Mouse (Mus musculus) liver, embryonic 11.5 days (tissue): ENCODE data around the gene Gngt2. TPM values are rescaled to one million over a fixed set of nuclear protein-coding genes. Genes with fewer than 3 reads are reported as not detected.

ENCODE experiments used
- ATAC-seq: fragments of 200-750 bp; cut with Nextera tagmentation; replicated peaks from 2 replicates; pipeline ENCODE4 v1.8.0; 2017; ENCODE audit warnings: moderate number of reproducible peaks, mild to moderate bottlenecking, moderate TSS enrichment, moderate library complexity; ENCODE audit not compliant: low FRiP score
- DNase-seq: peaks from one replicate; pipeline ENCODE4 v3.0.0-alpha.2; 2017; ENCODE audit warnings: low spot score
- H3K27ac ChIP-seq: fragments of 300-500 bp; sonication (generic); 2 replicates; pipeline ENCODE4 v1.5.1; 2014; ENCODE audit warnings: mild to moderate bottlenecking, low read depth, low read length, control low read depth
- H3K27me3 ChIP-seq: fragments of 300-500 bp; sonication (generic); replicated peaks from 2 replicates; pipeline ENCODE4 v1.6.1; 2014; ENCODE audit warnings: low read length, mixed read lengths; ENCODE audit not compliant: control insufficient read depth, insufficient read depth
- H3K36me3 ChIP-seq: fragments of 300-500 bp; sonication (generic); 2 replicates; pipeline ENCODE4 v1.6.1; 2014; ENCODE audit warnings: mild to moderate bottlenecking, low read length, moderate library complexity, mixed read lengths; ENCODE audit not compliant: control insufficient read depth, insufficient read depth
- H3K4me1 ChIP-seq: fragments of 300-500 bp; sonication (generic); replicated peaks from 2 replicates; pipeline ENCODE4 v1.6.1; 2014; ENCODE audit warnings: low read length, mixed read lengths; ENCODE audit not compliant: control insufficient read depth, insufficient read depth
- H3K4me2 ChIP-seq: fragments of 300-500 bp; sonication (generic); 2 replicates; pipeline ENCODE4 v1.6.1; 2014; ENCODE audit warnings: mild to moderate bottlenecking, control low read depth, moderate library complexity
- H3K4me3 ChIP-seq: fragments of 300-500 bp; sonication (generic); 2 replicates; pipeline ENCODE4 v1.5.1; 2014; ENCODE audit warnings: low read depth, low read length, control low read depth
- H3K9ac ChIP-seq: fragments of 300-500 bp; sonication (generic); 2 replicates; pipeline ENCODE4 v1.6.1; 2014; ENCODE audit warnings: low read depth, low read length, control low read depth
- H3K9me3 ChIP-seq: fragments of 300-500 bp; sonication (generic); 2 replicates; pipeline ENCODE4 v1.6.1; 2016; ENCODE audit warnings: low read length, inconsistent platforms, mixed read lengths; ENCODE audit not compliant: control insufficient read depth
- WGBS: fragments of 180-500 bp; shearing (Covaris S2); extraction: QIAGEN DNeasy Blood & Tissue Kit; methylation state at CpG from one replicate; pipeline ENCODE4 v1.1.7; 2014; 5-methylcytosine and 5-hydroxymethylcytosine counted together
- polyA plus RNA-seq: library from polyadenylated mRNA; unstranded; fragments of >200 nt; fragmentation: Nextera tagmentation; extraction: Ambion mirVana; gene quantifications from 2 replicates; pipeline ENCODE4 v1.2.1, GENCODE M21; 2014

Gene Gngt2
- polyA plus RNA-seq, 1 experiment from 2014 or later, result 19.5 TPM

- ATAC-seq (no peak), DNase-seq (no peak)
- Histone ChIP-seq H3K27ac (no peak overlapping the region), H3K9me3 (no peaks in the 10 kb centered on the region), H3K4me1 (peaks cover 13% of the 10 kb centered on the region), H3K36me3 (no peaks in the 10 kb centered on the region), H3K27me3 (peaks cover 13% of the 10 kb centered on the region), H3K4me2 (no peak overlapping the region), H3K9ac (no peak overlapping the region), H3K4me3 (no peak overlapping the region)
- 85% methylated on average over 3 of the region's 3 CpGs for WGBS
Observed at GRCm38 (mm10) chr11:95821511-95821910, 15.5 kb upstream of the Gngt2 start.

DNA sequence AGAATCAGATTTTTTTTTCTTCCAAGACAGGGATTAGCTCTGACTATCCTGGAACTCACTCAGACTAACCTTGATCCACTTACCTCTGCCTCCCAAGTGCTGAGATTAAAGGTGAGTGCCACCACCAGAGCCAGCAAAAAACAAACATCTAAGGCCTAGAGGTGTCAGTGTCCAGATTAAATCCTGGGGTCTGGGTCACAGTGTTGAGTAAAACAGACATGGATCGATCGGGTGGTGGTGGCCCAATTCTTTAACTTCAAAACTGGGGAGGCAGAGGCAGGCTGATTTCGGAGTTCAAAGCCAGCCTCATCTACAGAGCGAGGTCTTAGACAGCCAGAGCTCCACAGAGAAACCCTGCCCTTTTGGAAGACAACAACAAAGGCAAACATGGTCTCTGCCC lies 14.6 kb upstream of the Gngt2 start:
- Histone ChIP-seq H3K4me3 (no peak overlapping the region), H3K4me2 (no peak overlapping the region), H3K4me1 (peaks cover 20% of the 10 kb centered on the region), H3K36me3 (no peaks in the 10 kb centered on the region), H3K9ac (no peak overlapping the region), H3K27ac (no peak overlapping the region), H3K27me3 (peaks cover 13% of the 10 kb centered on the region), H3K9me3 (no peaks in the 10 kb centered on the region)
- DNase-seq (no peak), ATAC-seq (no peak)
- WGBS, result 92% methylated on average over 4 of the region's 4 CpGs

DNA sequence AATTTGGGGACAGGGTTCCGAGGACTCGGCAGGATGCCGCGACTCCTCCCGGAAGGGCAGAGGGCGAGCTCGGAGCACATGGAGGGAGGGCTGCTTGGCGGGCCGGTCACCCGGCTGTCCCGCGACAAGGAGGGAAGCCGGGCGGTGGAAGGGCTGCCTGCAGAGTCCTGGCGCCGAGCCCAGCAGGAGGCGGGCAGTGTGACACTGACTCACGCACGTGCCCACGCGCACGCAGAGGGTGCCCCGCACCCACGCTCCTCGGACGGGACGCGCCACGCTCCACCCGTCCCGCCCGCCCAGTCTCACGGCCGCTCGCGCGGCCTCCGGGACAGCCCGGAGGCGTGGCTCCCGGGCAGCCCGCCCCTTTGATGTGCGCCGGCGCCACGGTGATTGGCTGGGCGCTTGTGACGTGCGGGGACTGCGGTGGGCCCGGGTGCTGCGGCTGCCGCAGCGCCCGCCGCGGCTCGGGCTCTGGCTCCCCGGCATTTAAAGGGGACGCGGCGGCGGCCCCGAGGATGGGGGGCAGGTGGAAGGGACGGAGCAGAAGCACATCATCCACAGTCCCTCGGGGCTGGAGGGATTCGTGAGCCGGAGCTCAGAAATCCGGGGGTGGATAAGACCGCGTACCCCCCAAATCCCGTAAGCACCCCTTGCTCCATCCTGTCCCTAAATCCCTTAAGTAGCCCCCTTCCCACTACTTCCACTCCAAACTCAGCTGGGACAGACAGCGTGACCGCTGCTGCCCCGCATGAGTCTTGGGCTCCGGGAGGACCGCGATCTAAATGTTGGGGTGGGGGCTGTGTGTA lies 12.7 kb upstream of the Gngt2 start, which contains the start of gene Phospho1:
Gene Phospho1, plus strand, starts transcription at position 429 of the 806 bp plus-strand sequence.
- WGBS, result under 1% methylated on average over 78 of the region's 78 CpGs
- Histone ChIP-seq H3K9me3 (no peaks in the 10 kb centered on the region), H3K4me3 (peak within 1 kb of the TSS; percentile 64), H3K9ac (peak within 1 kb of the TSS; percentile 84), H3K27ac (peak within 1 kb of the TSS; percentile 71), H3K27me3 (peaks cover 21% of the 10 kb centered on the region), H3K4me1 (peaks cover 23% of the 10 kb centered on the region), H3K36me3 (no peaks in the 10 kb centered on the region), H3K4me2 (peak within 1 kb of the TSS; percentile 99)
- DNase-seq (peak; percentile 88), ATAC-seq (peak; percentile 96)

DNA sequence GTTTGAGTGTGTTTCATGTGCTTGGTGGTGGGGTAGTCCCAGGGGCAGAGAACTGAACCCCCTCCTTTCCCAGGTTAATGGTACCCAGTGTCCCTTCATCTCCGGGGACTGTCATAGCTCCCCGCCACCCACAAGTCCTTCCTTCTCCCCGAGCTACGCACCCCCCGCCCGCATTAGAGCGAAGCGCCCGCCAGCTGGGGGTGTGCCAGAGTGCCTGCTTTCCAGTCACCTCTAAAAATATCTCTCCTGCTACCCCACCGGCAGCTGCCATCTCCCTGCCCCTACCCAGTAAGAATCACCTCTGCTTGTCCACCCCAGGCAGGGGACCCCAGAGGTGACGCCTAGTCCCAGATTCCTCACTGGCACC lies 12.2 kb upstream of the Gngt2 start:
- peak overlapping the region; percentile 99 for H3K4me2 ChIP-seq
- H3K4me3 ChIP-seq, result peak overlapping the region; percentile 64
- WGBS, result 5% methylated on average over 11 of the region's 11 CpGs
- ATAC-seq (no peak; the same call in 1 of the 2 replicates), DNase-seq (peak; percentile 46)
- peaks cover 27% of the 10 kb centered on the region for H3K27me3 ChIP-seq
- no peak overlapping the region for H3K27ac ChIP-seq
- no peaks in the 10 kb centered on the region for H3K9me3 ChIP-seq
- peak overlapping the region; percentile 84 for H3K9ac ChIP-seq
- H3K4me1 ChIP-seq, result peaks cover 23% of the 10 kb centered on the region
- H3K36me3 ChIP-seq, result no peaks in the 10 kb centered on the region

DNA sequence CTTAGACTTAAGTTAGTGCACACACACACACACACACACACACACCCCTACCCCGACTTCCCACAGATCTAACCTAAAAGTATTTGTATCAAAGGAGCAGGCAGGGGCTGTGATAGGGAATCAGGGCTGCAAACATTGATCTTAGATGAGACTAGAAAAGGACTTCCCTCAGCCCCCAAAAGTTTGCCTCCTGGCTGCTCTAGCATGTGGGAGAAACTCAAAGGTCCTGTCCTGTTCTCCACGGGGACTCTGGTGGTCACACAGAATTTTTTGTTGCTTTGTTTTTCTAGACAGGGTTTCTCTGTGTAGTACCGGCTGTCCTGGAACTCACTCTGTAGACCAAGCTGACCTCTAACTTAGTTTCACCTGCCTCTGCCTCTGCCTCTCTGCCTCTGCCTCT lies 11.4 kb upstream of the Gngt2 start:
- Histone ChIP-seq H3K27me3 (peaks cover 34% of the 10 kb centered on the region), H3K4me3 (no peak overlapping the region), H3K9ac (no peak overlapping the region), H3K9me3 (no peaks in the 10 kb centered on the region), H3K27ac (no peak overlapping the region), H3K36me3 (no peaks in the 10 kb centered on the region), H3K4me1 (peaks cover 28% of the 10 kb centered on the region), H3K4me2 (no peak overlapping the region)
- 47% methylated on average over 3 of the region's 3 CpGs for WGBS
- DNase-seq, result no peak
- ATAC-seq, result no peak

DNA sequence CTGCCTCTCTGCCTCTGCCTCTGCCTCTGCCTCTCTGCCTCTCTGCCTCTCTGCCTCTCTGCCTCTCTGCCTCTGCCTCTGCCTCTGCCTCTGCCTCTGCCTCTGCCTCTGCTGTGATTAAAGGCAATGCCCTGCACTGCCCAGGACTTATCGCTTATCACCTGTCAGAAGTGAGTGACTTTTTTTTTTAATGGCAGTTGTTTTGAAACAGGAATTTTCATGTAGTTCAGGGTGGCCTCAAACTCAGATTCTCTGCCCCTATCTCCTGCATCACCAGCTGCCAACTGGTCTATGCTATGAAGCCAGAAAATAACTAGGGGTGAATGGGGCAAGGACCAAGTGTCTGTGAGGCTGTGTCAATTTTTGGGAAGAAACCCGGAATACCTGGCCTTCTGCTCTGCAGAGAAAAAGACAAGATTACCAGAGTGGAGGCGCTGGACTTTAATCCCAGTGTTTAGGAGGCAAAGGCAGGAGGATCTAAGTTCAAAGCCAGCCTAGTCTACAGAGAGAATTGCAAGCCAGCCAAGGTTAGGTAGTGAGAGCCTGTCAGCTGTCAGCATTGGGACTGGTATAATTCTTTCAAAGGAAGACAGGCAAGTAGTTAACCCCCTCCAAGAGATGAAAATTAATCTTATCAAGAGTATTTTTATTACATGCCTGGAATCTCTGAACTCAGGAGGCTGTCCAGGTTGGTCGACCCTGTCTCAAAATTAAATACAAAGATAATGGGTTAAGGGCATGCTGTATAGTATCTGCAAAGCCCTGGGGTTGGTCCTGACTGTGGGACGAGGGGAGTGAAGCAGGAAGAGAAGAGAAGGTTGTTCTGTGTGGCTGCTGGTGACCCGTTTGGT lies 10.5 kb upstream of the Gngt2 start:
- Histone ChIP-seq H3K4me3 (no peak overlapping the region), H3K9me3 (no peaks in the 10 kb centered on the region)
- ATAC-seq, result no peak

DNA sequence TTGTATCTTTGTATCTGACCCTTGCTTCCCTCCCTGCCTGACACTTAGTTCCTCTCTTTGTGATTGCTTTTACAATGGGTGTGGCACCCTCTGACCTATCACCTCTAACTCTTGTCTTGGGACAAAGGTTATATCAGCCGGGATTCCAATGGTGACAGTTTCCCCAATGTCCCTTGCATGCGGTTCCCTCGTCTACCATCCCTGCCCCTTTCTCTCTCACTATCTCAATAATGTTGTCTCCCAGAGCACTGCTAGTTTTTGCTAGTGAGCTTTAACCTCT lies 9.9 kb upstream of the Gngt2 start:
- Histone ChIP-seq H3K4me2 (no peak overlapping the region), H3K4me1 (peaks cover 36% of the 10 kb centered on the region), H3K9me3 (no peaks in the 10 kb centered on the region), H3K4me3 (no peak overlapping the region), H3K36me3 (no peaks in the 10 kb centered on the region), H3K9ac (no peak overlapping the region), H3K27ac (no peak overlapping the region), H3K27me3 (peaks cover 47% of the 10 kb centered on the region)
- no peak for DNase-seq
- ATAC-seq, result no peak
- WGBS, result 21% methylated on average over 3 of the region's 3 CpGs

More for the DNA sequence above, 10.5 kb upstream of the Gngt2 start:
- peaks cover 44% of the 10 kb centered on the region for H3K27me3 ChIP-seq
- no peak overlapping the region for H3K9ac ChIP-seq
- no peak overlapping the region for H3K4me2 ChIP-seq
- peaks cover 36% of the 10 kb centered on the region for H3K4me1 ChIP-seq
- no peak overlapping the region for H3K27ac ChIP-seq
- DNase-seq, result no peak
- WGBS, result 52% methylated on average over 6 of the region's 6 CpGs
- H3K36me3 ChIP-seq, result no peaks in the 10 kb centered on the region

GRCm38 (mm10) chr11:95827464-95828085 lies 9.4 kb upstream of the Gngt2 start:
- no peak for ATAC-seq
- no peak overlapping the region for H3K9ac ChIP-seq
- no peak overlapping the region for H3K4me3 ChIP-seq
- no peak overlapping the region for H3K4me2 ChIP-seq
- peak; percentile 61 for DNase-seq
- peaks cover 52% of the 10 kb centered on the region for H3K27me3 ChIP-seq
- H3K4me1 ChIP-seq, result peaks cover 36% of the 10 kb centered on the region
- H3K27ac ChIP-seq, result no peak overlapping the region
- no peaks in the 10 kb centered on the region for H3K36me3 ChIP-seq
- WGBS, result 17% methylated on average over 3 of the region's 3 CpGs
- no peaks in the 10 kb centered on the region for H3K9me3 ChIP-seq
